Mouse (Mus musculus) ES-E14 (cell line): Measurements from ENCODE around the gene Hbp1.

Experiments
- CHD2 ChIP-seq: IDR thresholded peaks from 2 replicates; pipeline ENCODE4 v1.6.1; 2014; ENCODE audit warnings: mild to moderate bottlenecking, low read depth, low read length, inconsistent platforms
- HCFC1 ChIP-seq: IDR thresholded peaks from 2 replicates; pipeline ENCODE4 v1.6.1; 2012; ENCODE audit warnings: low read length, inconsistent platforms, borderline replicate concordance; ENCODE audit not compliant: insufficient read depth
- MAFK ChIP-seq: IDR thresholded peaks from 2 replicates; pipeline ENCODE4 v1.6.1; 2014; ENCODE audit warnings: mild to moderate bottlenecking, low read depth, low read length, inconsistent platforms; ENCODE audit not compliant: insufficient read depth
- ZC3H11A ChIP-seq: IDR thresholded peaks from 2 replicates; pipeline ENCODE4 v1.6.1; 2012; ENCODE audit warnings: low read depth, mild to moderate bottlenecking, inconsistent platforms, low read length, borderline replicate concordance
- ZNF384 ChIP-seq: IDR thresholded peaks from 2 replicates; pipeline ENCODE4 v1.6.1; 2012; ENCODE audit warnings: low read depth, low read length, inconsistent platforms

DNA sequence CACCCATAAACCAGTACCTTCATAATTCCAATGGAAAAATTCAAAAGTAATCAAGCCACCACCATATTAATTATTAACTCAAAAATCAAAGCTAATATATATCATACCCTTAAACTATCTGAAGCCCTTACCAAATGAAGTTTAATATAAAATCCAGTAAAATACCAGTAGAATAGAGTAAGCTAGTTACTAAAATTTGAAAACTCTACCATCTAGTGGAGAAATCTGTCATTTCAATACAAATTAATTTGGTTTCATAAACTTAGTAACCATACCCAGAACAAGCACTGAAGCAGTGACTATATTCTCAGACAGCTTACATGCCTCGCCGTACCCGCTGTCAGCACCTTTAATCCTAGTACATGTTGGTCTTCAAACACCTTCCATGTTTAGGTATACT, 18.5 kb downstream of the Hbp1 start:
- no peak for TF ChIP-seq ZNF384
- TF ChIP-seq MAFK = no peak
- no peak for TF ChIP-seq HCFC1
- TF ChIP-seq CHD2 = no peak
- TF ChIP-seq ZC3H11A = no peak
